Mouse (Mus musculus) frontal cortex, adult (tissue): Measurements from ENCODE around the gene Alox8.
A peak's percentile ranks its signal among the peaks of the same experiment; 100 is the strongest.

Experiments
- ATAC-seq: cut with Nextera tagmentation; 2 replicates; pipeline ENCODE4 v1.9.2; 2017; ENCODE audit warnings: mild to moderate bottlenecking, moderate library complexity, mixed read lengths; ENCODE audit not compliant: low TSS enrichment

The Alox8 gene

DNA sequence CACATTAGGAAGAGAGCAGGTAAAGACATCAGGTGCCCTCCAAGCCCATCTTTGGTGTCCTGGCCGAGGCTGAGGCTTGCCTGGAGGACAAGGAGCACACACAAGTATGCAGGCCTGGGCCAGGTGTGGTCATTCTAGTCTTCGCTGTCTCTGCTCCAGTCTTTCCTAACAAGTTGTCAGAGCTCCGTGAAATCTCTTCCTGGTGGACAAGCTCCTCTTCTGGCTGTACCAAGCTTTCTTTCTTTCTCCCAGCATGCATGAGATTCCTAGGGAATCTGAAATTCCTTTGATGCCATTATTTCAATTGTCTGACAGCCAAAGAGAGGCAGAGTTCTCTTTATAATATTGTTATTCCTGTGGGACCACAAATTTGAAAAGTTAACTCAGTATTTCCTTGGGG lies 18.1 kb downstream of the Alox8 start:
- ATAC-seq, result no peak

GRCm38 (mm10) chr11:69178525-69178924 lies 19.1 kb downstream of the Alox8 start:
- no peak for ATAC-seq

DNA sequence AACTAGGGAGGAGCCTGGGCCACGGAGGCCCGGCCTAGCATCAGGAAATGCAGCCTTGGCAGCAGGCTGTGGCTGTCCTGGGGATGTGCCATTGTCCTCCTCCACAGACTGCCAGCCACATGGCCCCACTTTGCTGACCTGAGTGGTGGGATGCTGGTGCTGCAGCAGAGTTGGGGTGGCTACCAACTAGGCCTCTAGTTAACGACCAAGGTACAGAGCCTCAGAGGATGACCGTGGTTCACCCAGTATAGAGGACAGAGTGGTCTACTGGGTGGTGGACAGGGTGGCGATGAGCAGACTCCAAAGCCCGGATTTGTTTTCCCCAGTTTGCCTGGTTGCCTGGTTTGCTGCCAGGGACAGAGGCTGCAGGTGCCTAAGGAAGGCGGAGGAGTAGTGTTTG lies 22.9 kb downstream of the Alox8 start:
- no peak for ATAC-seq

GRCm38 (mm10) chr11:69172606-69173005 lies 25.0 kb downstream of the Alox8 start:
- no peak for ATAC-seq

- ATAC-seq, result 0 out of 2 replicates have a peak, but pooled peaks have one; percentile 33
These were observed 26.0 kb downstream of the Alox8 start for GRCm38 (mm10) chr11:69171626-69172025.

GRCm38 (mm10) chr11:69169313-69169712 lies 28.3 kb downstream of the Alox8 start:
- peak; percentile 54; the same call in 1 of the 2 replicates for ATAC-seq

DNA sequence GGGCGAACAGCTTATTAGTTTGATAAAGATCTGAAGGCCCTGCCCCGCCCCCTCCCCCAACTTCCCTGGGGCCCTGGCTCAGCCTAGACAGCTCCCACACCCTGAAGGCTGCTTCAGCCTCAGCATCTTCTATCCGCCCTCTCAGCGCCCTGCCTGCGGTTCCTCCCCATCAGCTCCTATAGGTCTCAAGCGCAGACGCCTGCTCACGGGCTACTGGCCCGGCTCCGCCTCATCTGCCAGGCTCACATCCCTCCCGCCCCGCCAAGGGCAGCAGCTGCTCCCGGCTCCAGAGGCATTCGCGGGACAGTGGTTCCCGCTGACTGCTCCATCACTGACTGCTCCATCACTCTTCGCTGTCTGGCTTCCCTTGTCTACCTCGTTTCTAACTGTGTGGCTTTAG lies 40.8 kb downstream of the Alox8 start, which contains the start of gene Alox12b:
Gene Alox12b (plus strand): TSS at position 190 of the 400 bp plus-strand sequence.
- ATAC-seq, result peak; percentile 74; the same call in 1 of the 2 replicates

DNA sequence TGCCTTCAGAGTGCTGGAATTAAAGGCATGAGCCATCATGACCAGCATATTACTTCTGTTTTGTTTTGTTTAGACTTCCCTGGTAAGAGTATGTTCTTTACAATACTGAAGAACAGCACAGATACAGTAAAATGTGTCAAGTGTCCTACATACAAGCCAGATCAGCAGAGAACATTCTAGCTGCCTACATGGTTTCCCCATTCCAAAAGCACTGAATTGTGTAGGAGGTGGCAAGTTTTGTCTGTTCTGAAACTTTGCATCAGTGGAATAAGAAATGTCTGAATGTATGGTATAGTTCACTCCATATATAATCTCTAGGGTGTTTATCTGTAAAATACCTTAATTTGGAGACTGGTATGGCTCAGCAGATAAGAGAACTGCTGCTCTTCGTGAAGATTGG lies 42.3 kb downstream of the Alox8 start:
- ATAC-seq, result peak; percentile 56

GRCm38 (mm10) chr11:69153831-69154230 lies 43.8 kb downstream of the Alox8 start:
- no peak for ATAC-seq

DNA sequence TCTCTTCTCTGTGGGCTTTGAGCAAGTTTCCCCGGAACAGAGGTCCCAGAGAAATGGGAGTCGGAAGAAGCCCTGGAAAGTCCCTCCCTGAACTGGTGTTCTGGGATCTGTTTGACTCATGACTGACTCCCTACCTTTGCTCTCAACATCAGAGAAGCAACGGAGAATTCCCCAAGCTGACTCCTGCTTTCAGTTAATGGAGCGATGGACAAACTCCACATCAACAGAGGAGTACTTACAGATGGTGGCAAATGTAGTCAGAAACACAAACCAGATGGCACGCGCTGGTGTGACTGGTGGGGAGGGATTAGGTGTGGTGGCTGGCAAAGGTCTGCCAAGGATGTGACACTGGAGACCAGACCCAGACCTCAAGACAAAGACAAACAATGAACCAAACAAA lies 46.6 kb downstream of the Alox8 start:
- no peak for ATAC-seq

DNA sequence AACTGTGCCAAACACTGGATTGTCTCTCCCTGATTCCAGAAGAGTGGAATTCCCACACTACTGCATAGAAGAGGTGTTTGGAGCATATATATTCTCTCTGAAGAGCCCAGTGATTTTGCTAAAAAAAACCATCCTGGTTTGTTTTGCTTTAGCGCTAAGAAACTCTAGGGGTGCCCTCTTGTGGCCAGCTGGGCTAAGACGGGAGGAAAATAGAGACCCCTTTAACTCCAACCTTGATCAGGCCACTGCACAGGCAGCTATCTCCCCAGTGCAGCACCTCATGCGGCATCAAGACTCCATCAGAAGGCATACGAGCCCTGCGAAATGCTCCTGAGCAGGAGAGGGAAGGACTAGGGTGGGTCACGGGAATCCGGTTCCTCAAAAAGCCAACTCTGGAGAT lies 47.2 kb downstream of the Alox8 start:
- peak; percentile 56; the same call in 1 of the 2 replicates for ATAC-seq

- ATAC-seq, result no peak
These were observed 47.9 kb downstream of the Alox8 start for GRCm38 (mm10) chr11:69149728-69150127.

- ATAC-seq, result no peak
These were observed 49.1 kb downstream of the Alox8 start for GRCm38 (mm10) chr11:69148451-69148960.

DNA sequence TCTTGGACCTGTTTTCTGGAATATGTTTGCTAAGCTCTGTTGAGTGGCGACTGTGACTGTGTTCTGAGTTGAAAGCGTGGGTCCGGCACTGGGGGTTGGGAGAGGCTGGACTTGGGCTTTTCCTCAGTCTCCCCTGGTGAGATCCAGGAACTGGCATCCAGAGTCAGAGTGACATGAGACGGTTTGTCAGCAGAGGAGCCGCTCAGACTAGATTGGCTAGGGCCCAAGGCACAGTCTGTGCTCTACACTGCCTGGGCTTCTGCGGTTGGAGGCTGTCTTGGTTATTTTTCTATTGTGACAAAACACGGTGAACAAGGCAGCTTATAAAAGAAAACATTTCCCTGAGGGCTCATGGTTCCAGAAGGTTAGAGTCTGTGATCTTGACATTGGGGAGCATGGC lies 50.1 kb downstream of the Alox8 start:
- no peak for ATAC-seq

GRCm38 (mm10) chr11:69135361-69135760 lies 62.3 kb downstream of the Alox8 start:
- no peak for ATAC-seq

DNA sequence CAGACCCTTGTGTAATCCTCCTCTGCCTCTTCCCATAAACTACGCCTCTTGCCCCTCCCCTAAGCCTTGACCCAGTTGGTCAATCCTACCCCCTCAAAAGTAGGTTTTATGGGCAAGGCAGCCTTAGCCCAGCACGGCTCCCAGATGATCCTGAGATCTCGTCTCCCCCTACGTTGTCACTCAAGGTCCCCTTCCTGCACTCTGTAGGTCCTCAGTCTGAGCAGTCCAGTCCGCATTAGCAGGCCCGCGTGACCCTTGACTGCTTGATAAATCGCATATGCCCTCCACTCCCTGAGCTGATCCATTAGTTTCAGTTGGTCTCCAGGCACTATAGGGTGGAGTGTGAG lies 63.0 kb downstream of the Alox8 start:
- ATAC-seq, result peak; percentile 4; the same call in 1 of the 2 replicates
